Mouse (Mus musculus) cerebellum, adult 2 months (tissue): ENCODE results near the gene Cenpf.

ENCODE experiments used
- CTCF ChIP-seq: fragments of 200-500 bp; IDR thresholded peaks from 2 replicates; pipeline ENCODE4 v1.5.1; 2011; ENCODE audit warnings: low read depth, mild to moderate bottlenecking, control low read depth, low read length, moderate library complexity, borderline replicate concordance; ENCODE audit not compliant: insufficient read depth
- POLR2A ChIP-seq: fragments of 200-500 bp; IDR thresholded peaks from 2 replicates; pipeline ENCODE4 v1.6.1; 2011; ENCODE audit warnings: low read length, control low read depth, borderline replicate concordance; ENCODE audit not compliant: insufficient read depth

DNA sequence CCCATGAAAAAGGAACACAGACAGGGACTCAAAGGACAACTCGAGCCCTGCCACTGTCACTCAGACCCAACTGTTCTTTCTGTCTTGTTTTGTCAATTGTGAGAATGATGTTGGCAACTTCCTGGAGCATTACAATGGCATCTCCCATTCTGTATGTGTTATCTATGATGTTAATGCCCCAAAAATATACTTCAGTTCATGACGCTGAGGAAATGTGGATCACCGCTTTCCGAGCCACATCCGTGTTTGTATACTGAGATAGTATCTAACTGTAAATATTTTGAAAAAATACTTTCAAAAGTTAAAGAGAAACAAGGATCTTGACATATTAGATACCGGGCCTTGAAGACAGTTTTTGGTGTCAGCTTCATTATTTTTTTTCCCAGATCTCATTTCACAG, 1.9 kb downstream of the Cenpf start:
- no peak for TF ChIP-seq POLR2A
- no peak for TF ChIP-seq CTCF
